Mouse (Mus musculus): ENCODE data around the gene Pstpip1.

Gene Pstpip1

GRCm38 (mm10) chr9:56089778-56090520 lies at the start of gene Pstpip1:
Gene Pstpip1, plus strand, starts transcription at chr9:56089962.
- peak; percentile 62 for DNase-seq

GRCm38 (mm10) chr9:56041372-56042180 lies 48.2 kb upstream of the Pstpip1 start, which contains the start of gene Rcn2:
Gene Rcn2, plus strand, starts transcription at chr9:56041845.
- peak; percentile 95 to 96 for DNase-seq

GRCm38 (mm10) chr9:56042181-56042621 lies 47.6 kb upstream of the Pstpip1 start:
- no peak for DNase-seq

- no peak for DNase-seq
These were observed 36.0 kb upstream of the Pstpip1 start for GRCm38 (mm10) chr9:56053796-56054195.

GRCm38 (mm10) chr9:56056147-56056546 lies 33.6 kb upstream of the Pstpip1 start:
- DNase-seq = no peak

GRCm38 (mm10) chr9:56062336-56062735 lies 27.4 kb upstream of the Pstpip1 start:
- DNase-seq = no peak

- DNase-seq = peak in 1 of 2 experiments; percentile 5
These were observed 24.8 kb upstream of the Pstpip1 start for GRCm38 (mm10) chr9:56065011-56065410.

GRCm38 (mm10) chr9:56067964-56068363 lies 21.8 kb upstream of the Pstpip1 start:
- DNase-seq = no peak

- no peak for DNase-seq
These were observed 21.1 kb upstream of the Pstpip1 start for GRCm38 (mm10) chr9:56068630-56069029.

GRCm38 (mm10) chr9:56072861-56073260 lies 16.9 kb upstream of the Pstpip1 start:
- no peak for DNase-seq

GRCm38 (mm10) chr9:56074863-56075262 lies 14.9 kb upstream of the Pstpip1 start:
- no peak for DNase-seq

- peak; percentile 68 to 75 for DNase-seq
These were observed 14.5 kb upstream of the Pstpip1 start for GRCm38 (mm10) chr9:56075264-56075663.

- peak; percentile 26 to 33 for DNase-seq
These were observed 13.7 kb upstream of the Pstpip1 start for GRCm38 (mm10) chr9:56075901-56076620.

GRCm38 (mm10) chr9:56079587-56079986 lies 10.2 kb upstream of the Pstpip1 start:
- DNase-seq = no peak

- DNase-seq = no peak
These were observed 3.2 kb upstream of the Pstpip1 start for GRCm38 (mm10) chr9:56086524-56086923.

- DNase-seq = no peak
These were observed 924 bp downstream of the Pstpip1 start for GRCm38 (mm10) chr9:56090546-56091225.

GRCm38 (mm10) chr9:56092102-56092501 lies 2.3 kb downstream of the Pstpip1 start:
- no peak for DNase-seq

- DNase-seq = no peak
These were observed 8.0 kb downstream of the Pstpip1 start for GRCm38 (mm10) chr9:56097584-56098298.

- DNase-seq = no peak
These were observed 10.3 kb downstream of the Pstpip1 start for GRCm38 (mm10) chr9:56100041-56100522.

- no peak for DNase-seq
These were observed 11.3 kb downstream of the Pstpip1 start for GRCm38 (mm10) chr9:56101022-56101421.

- no peak for DNase-seq
These were observed 15.2 kb downstream of the Pstpip1 start for GRCm38 (mm10) chr9:56104921-56105320.

All from lung, adult 18-20 months (tissue).